In the genomic region with DNA sequence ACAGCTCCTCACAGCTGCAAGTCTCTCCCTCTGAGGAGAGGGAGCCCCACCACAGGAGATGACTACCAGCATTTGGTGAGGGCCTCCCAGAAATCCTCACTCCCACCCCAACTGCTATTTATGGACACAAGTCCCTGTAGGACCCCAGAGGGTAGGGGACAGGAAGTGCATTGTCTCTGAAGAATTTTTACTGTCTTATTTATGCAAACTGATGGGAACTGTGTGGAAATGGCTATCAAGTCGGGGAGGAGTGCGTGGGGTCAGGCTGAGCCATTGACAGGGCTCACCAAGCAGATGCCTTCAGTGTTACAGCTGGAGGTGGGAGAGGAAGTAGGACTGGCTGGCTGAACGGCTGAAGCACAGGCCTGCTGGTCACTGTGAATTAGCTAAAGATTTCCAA, we compare ENCODE assay signal across 13 mouse cellular contexts. TPM values are rescaled to one million over a fixed set of nuclear protein-coding genes. Genes with fewer than 3 reads are reported as not detected.
DNase-seq lines count a peak whose midpoint lies in the region; ATAC-seq and TF ChIP-seq lines count a peak whose summit lies in the region.
"Had no signal": no experiment of that assay in that cellular context is flagged by ENCODE, and none has a peak within 500 bp of the region (broad histone marks: within the 10 kb centered on the region; RNA-seq: fewer than 3 reads in every experiment).

No protein-coding gene starts in this region.

- no peaks in the 10 kb centered on the region for H3K9me3 ChIP-seq in heart, postnatal 0 days (replicated peaks; ENCODE audit: control insufficient read depth, low read length)
- H3K9me3 ChIP-seq in lung, postnatal 0 days (ENCODE audit: low read length), result no peaks in the 10 kb centered on the region
- H3K9me3 ChIP-seq in kidney, embryonic 15.5 days (replicated peaks), result no peaks in the 10 kb centered on the region
- H3K9me3 ChIP-seq: embryonic facial prominence, embryonic 12.5 days; forebrain, embryonic 13.5 days had no signal

- H3K4me1 ChIP-seq in heart, postnatal 0 days (ENCODE audit: control insufficient read depth, insufficient read depth), result peaks cover 13% of the 10 kb centered on the region
- no peaks in the 10 kb centered on the region for H3K4me1 ChIP-seq in lung, postnatal 0 days (ENCODE audit: insufficient read depth, low read depth, low read length)
- peaks cover 17% of the 10 kb centered on the region for H3K4me1 ChIP-seq in kidney, embryonic 15.5 days
- H3K4me1 ChIP-seq: embryonic facial prominence, embryonic 12.5 days; forebrain, embryonic 13.5 days had no signal

- no peak overlapping the region for H3K4me3 ChIP-seq in heart, postnatal 0 days (ENCODE audit: low read depth, low read length)
- no peak overlapping the region for H3K4me3 ChIP-seq in lung, postnatal 0 days (ENCODE audit: low read depth, low read length)
- no peak overlapping the region for H3K4me3 ChIP-seq in kidney, embryonic 15.5 days (replicated peaks)
- H3K4me3 ChIP-seq: embryonic facial prominence, embryonic 12.5 days; forebrain, embryonic 13.5 days had no signal

- no peak for DNase-seq in heart, postnatal 0 days (ENCODE audit: low spot score)
- no peak for DNase-seq in heart, adult 18-20 months
- peak; percentile 30 for DNase-seq in lung, postnatal 0 days (ENCODE audit: low spot score)
- DNase-seq in lung, adult 18-20 months, result no peak
- peak; percentile 46 to 66 for DNase-seq in kidney, postnatal 4 days
- DNase-seq in layer of hippocampus, postnatal 36 days, result no peak
- DNase-seq: cerebellum, postnatal 25 days; thymus, postnatal 36 days had no signal

- H3K27ac ChIP-seq in heart, postnatal 0 days (ENCODE audit: low read depth), result peak overlapping the region; percentile 36; the same call in 1 of the 2 replicates
- H3K27ac ChIP-seq in lung, postnatal 0 days (ENCODE audit: low read length), result no peak overlapping the region
- H3K27ac ChIP-seq in kidney, embryonic 15.5 days, result peak overlapping the region; percentile 75
- H3K27ac ChIP-seq: embryonic facial prominence, embryonic 12.5 days; forebrain, embryonic 13.5 days had no signal

- peak; percentile 43 for ATAC-seq in heart, postnatal 0 days (ENCODE audit: insufficient read depth, low read depth)
- peak; percentile 52 for ATAC-seq in lung, postnatal 0 days
- ATAC-seq in kidney, embryonic 15.5 days (replicated peaks; ENCODE audit: low FRiP score), result peak; percentile 49; the same call in 1 of the 2 replicates
- ATAC-seq: forebrain, embryonic 13.5 days; inflammation-experienced regulatory T-cells, adult 6 months; midbrain, embryonic 16.5 days had no signal

- H3K9ac ChIP-seq in heart, postnatal 0 days (replicated peaks; ENCODE audit: low read depth, low read length), result no peak overlapping the region
- H3K9ac ChIP-seq in lung, postnatal 0 days (replicated peaks; ENCODE audit: low read depth), result no peak overlapping the region
- H3K9ac ChIP-seq in kidney, embryonic 15.5 days, result no peak overlapping the region
- H3K9ac ChIP-seq: embryonic facial prominence, embryonic 12.5 days; forebrain, embryonic 13.5 days had no signal

- no peak for TF ChIP-seq CTCF in heart, postnatal 0 days (IDR thresholded peaks at IDR 0.05; ENCODE audit: low read depth)
- TF ChIP-seq CTCF in lung, postnatal 0 days (IDR thresholded peaks at IDR 0.05), result no peak

- WGBS in heart, postnatal 0 days, result 33% methylated on average over 3 of the region's 3 CpGs
- WGBS in lung, postnatal 0 days, result 34% methylated on average over 3 of the region's 3 CpGs
- 27% methylated on average over 3 of the region's 3 CpGs for WGBS in kidney, embryonic 15.5 days

- H3K27me3 ChIP-seq in heart, postnatal 0 days (ENCODE audit: control insufficient read depth, insufficient read depth, low read length), result no peaks in the 10 kb centered on the region
- no peaks in the 10 kb centered on the region for H3K27me3 ChIP-seq in lung, postnatal 0 days (replicated peaks; ENCODE audit: insufficient read depth, low read length)
- no peaks in the 10 kb centered on the region for H3K27me3 ChIP-seq in kidney, embryonic 15.5 days
- H3K27me3 ChIP-seq: embryonic facial prominence, embryonic 12.5 days; forebrain, embryonic 13.5 days had no signal

- TF ChIP-seq EP300 in heart, postnatal 0 days (IDR thresholded peaks at IDR 0.05; ENCODE audit: low read depth), result no peak
- no peak for TF ChIP-seq EP300 in lung, postnatal 0 days (IDR thresholded peaks at IDR 0.05)

- H3K36me3 ChIP-seq in heart, postnatal 0 days (replicated peaks; ENCODE audit: control insufficient read depth, insufficient read depth, low read length), result 0 out of 2 replicates have a peak, but pooled peaks cover 1% of the 10 kb centered on the region
- H3K36me3 ChIP-seq in lung, postnatal 0 days (ENCODE audit: insufficient read depth, low read length), result no peaks in the 10 kb centered on the region
- H3K36me3 ChIP-seq in kidney, embryonic 15.5 days, result peaks cover 14% of the 10 kb centered on the region

- H3K4me2 ChIP-seq in heart, postnatal 0 days (ENCODE audit: low read depth, low read length), result no peak overlapping the region
- H3K4me2 ChIP-seq in lung, postnatal 0 days (replicated peaks; ENCODE audit: low read depth, low read length), result no peak overlapping the region
- H3K4me2 ChIP-seq in kidney, embryonic 15.5 days, result no peak overlapping the region
- H3K4me2 ChIP-seq: embryonic facial prominence, embryonic 12.5 days; forebrain, embryonic 13.5 days had no signal

RNA-seq across cellular contexts. Expression of gene Bok, which starts 11.9 kb away (rescaled TPM):
- total RNA-seq in heart, postnatal 0 days (2014; rRNA removed; ENCODE audit: low replicate concordance), result 50.8 and 61.5 TPM in 2 replicates
- polyA plus RNA-seq in heart, postnatal 0 days (2015; fragmentation: Nextera tagmentation; extraction: Ambion mirVana), result 25.6 and 27.6 TPM in 2 replicates
- total RNA-seq in heart, adult 18-20 months (2021), result 1 to 10 TPM; 3.3 to 4.3 TPM
- polyA plus RNA-seq in lung, postnatal 0 days (2015; fragmentation: Nextera tagmentation; extraction: Ambion mirVana), result 30.9 and 31.2 TPM in 2 replicates
- 79.2 and 92.8 TPM in 2 replicates for polyA plus RNA-seq in kidney, embryonic 15.5 days (2015; fragmentation: Nextera tagmentation; extraction: Ambion mirVana)
- total RNA-seq in layer of hippocampus, postnatal 36 days (2021), result 10 to 100 TPM; 64.5 to 79.7 TPM
- polyA plus RNA-seq: inflammation-experienced regulatory T-cells, adult 6 months had no signal

RNA-seq across cellular contexts. Expression of gene Stk25, which starts 38.9 kb away (rescaled TPM):
- 134 and 174 TPM in 2 replicates for total RNA-seq in heart, postnatal 0 days (2014; rRNA removed; ENCODE audit: low replicate concordance)
- polyA plus RNA-seq in heart, postnatal 0 days (2015; fragmentation: Nextera tagmentation; extraction: Ambion mirVana), result 107 and 108 TPM in 2 replicates
- total RNA-seq in heart, adult 18-20 months (2021), result 10 to 100 TPM; 83.8 to 86.6 TPM
- polyA plus RNA-seq in lung, postnatal 0 days (2015; fragmentation: Nextera tagmentation; extraction: Ambion mirVana), result 140 and 148 TPM in 2 replicates
- polyA plus RNA-seq in kidney, embryonic 15.5 days (2015; fragmentation: Nextera tagmentation; extraction: Ambion mirVana), result 169 and 180 TPM in 2 replicates
- total RNA-seq in layer of hippocampus, postnatal 36 days (2021), result 100 to 1,000 TPM; 397 to 399 TPM

RNA-seq across cellular contexts. Expression of gene Atg4b, which starts 54.0 kb away (rescaled TPM):
- total RNA-seq in heart, postnatal 0 days (2014; rRNA removed; ENCODE audit: low replicate concordance), result 22.3 and 47.8 TPM in 2 replicates
- polyA plus RNA-seq in heart, postnatal 0 days (2015; fragmentation: Nextera tagmentation; extraction: Ambion mirVana), result 50.3 and 61.1 TPM in 2 replicates
- 10 to 100 TPM; 36.2 to 40.6 TPM for total RNA-seq in heart, adult 18-20 months (2021)
- 54.2 and 66.1 TPM in 2 replicates for polyA plus RNA-seq in lung, postnatal 0 days (2015; fragmentation: Nextera tagmentation; extraction: Ambion mirVana)
- 86.5 and 88.1 TPM in 2 replicates for polyA plus RNA-seq in kidney, embryonic 15.5 days (2015; fragmentation: Nextera tagmentation; extraction: Ambion mirVana)
- 10 to 100 TPM; 79.8 to 84.8 TPM for total RNA-seq in layer of hippocampus, postnatal 36 days (2021)

RNA-seq across cellular contexts. Expression of gene Thap4, which starts 57.3 kb away (rescaled TPM):
- 57.2 and 81.4 TPM in 2 replicates for total RNA-seq in heart, postnatal 0 days (2014; rRNA removed; ENCODE audit: low replicate concordance)
- 53.9 and 56.7 TPM in 2 replicates for polyA plus RNA-seq in heart, postnatal 0 days (2015; fragmentation: Nextera tagmentation; extraction: Ambion mirVana)
- total RNA-seq in heart, adult 18-20 months (2021), result 10 to 100 TPM; 82.6 to 82.8 TPM
- polyA plus RNA-seq in lung, postnatal 0 days (2015; fragmentation: Nextera tagmentation; extraction: Ambion mirVana), result 34.4 and 37.6 TPM in 2 replicates
- polyA plus RNA-seq in kidney, embryonic 15.5 days (2015; fragmentation: Nextera tagmentation; extraction: Ambion mirVana), result 61.1 and 63.7 TPM in 2 replicates
- 10 to 100 TPM; 34.2 to 34.3 TPM for total RNA-seq in layer of hippocampus, postnatal 36 days (2021)

Comparison
In these comparisons a context has a peak if more than half of its experiments do, and no peak if none do; other contexts are left out.
1. DNase-seq: peak in lung, postnatal 0 days (single experiment) and kidney, postnatal 4 days (2 of 2); none in heart, postnatal 0 days (single experiment), heart, adult 18-20 months (0 of 2), lung, adult 18-20 months (0 of 2) and layer of hippocampus, postnatal 36 days (0 of 2).
2. Peak in every context shown above with its lines, with median percentiles within 50 percentile points of each other: ATAC-seq.